Mouse (Mus musculus) c-Kit-positive CD71-positive TER-119-positive erythroid progenitor cells, embryonic 14.5 days (primary cell): ENCODE measurements around the gene Hgfac.
A peak's percentile ranks its signal among the peaks of the same experiment; 100 is the strongest.

Experiments
- DNase-seq: peaks from one replicate; pipeline ENCODE4 v3.0.0-alpha.2; 2013; ENCODE audit warnings: low spot score

The Hgfac gene

DNA sequence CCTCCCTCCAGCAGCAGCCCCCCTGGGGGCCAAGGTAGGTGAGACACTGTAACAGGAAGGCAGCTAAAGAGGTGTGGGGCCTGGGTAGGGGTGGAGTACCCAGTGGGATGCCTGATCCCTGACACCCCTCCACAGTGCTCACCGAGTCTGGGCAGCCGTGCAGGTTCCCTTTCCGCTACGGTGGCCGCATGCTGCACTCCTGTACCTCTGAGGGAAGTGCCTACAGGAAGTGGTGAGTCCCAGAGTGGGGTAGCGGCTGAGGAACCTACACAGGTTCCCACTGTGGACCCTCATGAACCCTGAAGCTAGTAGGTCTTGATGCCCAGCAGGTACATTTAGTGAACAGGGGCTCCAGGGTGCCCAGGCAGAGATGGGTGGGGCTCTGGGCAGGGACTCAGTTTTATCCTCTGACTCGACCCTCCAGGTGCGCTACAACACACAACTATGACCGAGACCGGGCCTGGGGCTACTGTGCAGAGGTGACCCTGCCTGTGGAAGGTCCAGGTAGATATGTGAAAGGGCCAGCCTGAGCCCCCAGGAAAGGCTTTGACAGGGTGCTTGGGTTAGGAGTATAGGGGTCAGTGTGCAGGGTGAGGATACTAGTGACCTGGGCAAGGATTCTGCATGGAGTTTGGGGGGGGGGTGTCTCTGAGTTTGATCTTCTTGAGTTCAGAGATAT is 1.3 kb downstream of the Hgfac start:
- no peak for DNase-seq

DNA sequence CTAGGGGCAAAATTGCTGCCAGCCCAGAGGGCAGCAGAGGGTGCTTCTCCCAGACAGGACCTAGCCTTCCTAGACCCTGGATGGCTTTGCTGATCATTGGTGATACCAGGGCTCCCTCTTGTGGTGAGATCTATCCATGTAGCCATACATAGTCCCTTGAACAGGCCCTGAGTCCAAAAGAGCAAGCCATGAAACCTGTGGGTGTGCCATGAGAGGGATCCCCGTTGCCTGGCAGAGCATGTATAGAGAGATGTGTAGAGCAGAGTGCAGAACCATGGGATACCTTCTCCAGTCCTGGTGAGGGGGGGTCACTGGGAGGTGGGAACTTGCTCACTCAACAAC is 1.8 kb downstream of the Hgfac start:
- peak; percentile 81 for DNase-seq

DNA sequence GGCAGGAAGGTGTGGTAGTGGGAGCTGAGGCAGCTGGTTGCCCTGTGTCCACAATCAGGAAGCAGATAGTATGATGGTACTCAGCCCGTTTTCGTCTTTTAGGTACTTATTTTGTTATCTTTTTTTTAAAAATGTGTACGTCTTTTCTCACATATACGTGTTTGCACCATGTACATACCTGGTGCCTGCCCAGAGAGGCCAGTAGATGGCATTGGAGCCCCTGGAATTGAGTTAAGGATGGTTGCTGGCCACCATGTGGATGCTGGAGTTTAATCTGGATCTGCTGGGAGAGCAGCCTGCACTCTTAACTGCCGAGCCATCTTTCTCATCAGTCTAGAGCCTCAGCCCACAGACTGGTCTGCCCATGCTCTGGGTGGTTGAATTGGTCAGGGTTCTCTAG is 9.2 kb downstream of the Hgfac start:
- no peak for DNase-seq

DNA sequence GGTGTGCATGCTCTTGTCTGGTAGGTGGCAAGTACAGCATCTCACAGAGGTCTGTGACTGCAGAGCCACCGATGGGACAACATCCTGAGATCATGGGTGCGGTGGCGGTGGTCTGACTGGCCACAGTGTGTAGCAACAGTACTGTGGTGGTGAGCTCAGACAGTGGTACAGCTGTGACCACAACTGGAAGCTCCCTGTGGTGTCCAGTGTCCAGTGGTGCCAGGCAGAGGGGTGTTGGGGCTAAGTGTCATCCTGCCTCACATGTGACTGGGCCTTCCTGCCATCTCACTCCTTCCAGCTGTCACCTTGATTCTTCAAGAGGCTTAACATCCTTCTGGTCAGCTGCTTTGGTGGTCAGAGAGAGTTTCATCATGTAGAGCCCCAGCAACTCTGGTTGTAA is 13.3 kb downstream of the Hgfac start:
- DNase-seq, result no peak

DNA sequence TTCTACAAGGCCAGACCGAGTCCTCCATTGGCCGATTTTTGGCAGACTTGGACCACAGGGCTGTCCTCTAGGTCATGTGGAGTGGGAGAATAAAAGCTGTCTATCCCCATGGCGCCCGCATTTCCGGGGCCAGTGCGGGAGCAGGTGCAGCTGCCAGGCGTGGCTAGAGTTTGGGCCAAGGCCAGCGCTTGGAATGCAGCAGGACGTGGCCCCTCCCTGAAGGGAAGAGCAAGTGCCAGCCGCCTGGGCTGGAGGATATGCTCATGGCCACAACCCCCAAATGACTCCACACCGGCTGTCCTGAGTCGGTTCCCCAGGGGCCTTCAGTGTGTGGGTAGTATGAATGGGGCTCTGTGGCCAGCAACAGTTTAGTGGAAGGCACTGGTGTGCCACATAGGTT is 13.8 kb downstream of the Hgfac start:
- DNase-seq, result no peak

DNA sequence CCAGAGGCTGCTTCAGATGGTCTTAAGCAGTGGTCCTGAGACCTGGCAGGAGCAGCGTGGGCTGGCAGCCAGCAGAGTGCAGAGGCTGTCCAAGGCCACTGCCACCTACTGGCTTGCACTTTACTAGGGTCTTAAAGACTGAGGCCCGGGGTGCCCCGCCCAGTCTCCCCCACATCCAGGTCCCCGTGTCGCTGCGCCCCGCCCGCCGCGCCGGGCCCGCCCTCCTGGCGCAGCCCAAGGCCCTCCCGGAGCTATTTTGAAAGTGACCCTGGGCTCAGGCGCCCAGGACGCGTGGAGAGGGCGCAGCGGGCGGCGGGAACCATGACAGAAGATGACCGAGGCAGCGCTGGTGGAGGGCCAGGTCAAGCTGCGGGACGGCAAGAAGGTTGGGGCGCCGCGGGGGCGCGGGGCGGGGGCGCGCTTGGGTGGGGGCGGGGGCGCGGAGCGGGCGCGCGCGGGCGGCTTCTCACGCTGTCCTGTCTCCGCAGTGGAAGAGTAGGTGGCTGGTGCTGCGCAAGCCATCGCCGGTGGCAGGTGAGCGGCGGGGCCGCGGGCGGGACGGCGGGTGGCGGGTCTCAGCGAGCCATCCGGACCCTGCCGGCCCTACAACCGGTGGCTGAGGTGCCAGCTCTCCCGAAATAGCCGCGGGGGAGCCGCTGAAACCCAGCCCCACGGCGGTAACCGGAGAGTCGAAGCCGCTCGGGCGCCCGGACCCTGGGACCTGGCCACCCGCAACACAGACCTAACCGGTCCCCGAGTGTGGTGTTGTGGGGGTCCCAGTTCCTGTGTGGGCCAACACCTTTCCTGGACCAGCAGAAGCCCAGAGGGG is 15.5 kb downstream of the Hgfac start, which contains the start of gene Dok7:
Gene Dok7, plus strand, starts transcription at position 163 of the 829 bp plus-strand sequence.
- no peak for DNase-seq

DNA sequence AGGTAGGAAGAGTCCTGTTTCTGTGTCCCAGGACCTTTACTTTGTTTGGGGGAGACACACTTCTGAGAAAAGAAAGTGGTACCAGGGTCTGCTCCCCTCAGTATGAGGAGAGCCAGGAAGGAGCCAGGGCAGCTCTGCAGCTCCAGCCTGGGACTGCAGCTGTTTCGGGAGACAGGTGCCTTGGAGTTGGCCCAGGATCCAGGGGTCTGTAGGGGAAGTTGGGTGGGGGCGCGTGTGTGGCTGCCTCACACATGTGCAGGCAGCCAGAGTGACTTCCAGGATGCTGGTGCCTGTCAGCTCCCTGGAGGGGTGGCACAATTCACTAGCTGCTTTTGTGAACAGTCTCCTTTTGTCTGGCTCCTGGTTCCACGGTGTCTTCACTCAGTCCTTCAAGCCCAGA is 16.3 kb downstream of the Hgfac start:
- no peak for DNase-seq

DNA sequence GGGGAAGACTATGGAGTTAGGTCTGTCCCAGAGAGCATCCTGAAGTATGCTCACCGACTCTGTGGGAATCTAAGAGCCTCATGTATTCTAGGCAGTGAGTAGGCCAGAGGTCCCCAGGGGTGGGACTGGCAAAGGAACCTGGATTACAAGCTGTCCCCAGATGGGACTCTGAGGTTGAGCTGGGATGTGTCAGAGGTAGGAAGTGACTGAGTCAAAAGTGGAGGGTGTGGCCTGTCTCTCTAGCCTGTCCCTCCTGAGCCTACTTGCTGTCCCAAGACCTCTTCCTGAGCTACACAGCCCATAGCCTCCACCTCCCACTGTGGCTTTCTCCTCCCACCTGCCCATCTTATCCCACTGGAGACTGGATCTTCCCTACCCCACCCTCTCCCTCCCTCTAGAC is 16.9 kb downstream of the Hgfac start:
- no peak for DNase-seq

DNA sequence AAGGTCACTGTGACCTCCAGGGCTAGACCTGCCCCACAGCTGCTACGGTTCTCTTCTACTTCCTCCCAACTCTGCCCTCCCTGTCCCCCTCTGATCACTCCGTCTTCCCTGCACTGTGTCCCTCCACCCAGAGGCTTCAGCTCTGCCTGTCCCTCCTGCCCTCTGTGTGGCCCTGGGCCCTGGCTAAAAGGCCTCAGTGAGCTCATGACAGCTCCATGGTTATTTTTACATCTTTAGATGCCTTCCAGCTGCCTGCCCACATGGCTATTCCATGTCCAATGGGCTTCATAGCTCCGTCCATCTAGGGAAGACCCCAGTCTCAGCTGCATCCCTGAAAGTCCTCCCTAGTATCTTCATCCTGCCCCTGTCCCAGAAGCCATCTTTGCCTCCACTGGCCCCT is 18.8 kb downstream of the Hgfac start:
- no peak for DNase-seq

DNA sequence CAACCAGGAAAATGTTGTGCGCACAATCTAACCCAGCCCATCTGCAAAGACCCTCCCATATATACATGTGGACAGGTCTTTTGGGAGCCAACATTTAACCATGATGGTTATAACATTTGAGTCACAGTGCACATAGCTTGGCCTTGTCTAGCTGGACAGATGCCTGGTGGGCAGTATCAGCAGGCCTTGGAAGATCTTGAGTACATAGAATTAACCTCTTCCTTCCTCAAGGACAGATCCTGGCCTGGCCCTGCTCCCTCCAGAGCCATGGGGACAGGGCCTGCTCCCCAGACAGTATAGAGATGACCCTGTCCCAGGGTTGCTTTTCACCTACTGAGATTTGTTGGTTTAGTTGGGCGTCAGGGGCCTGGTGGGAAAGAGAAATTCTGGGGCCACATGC is 28.5 kb downstream of the Hgfac start:
- DNase-seq, result no peak

DNA sequence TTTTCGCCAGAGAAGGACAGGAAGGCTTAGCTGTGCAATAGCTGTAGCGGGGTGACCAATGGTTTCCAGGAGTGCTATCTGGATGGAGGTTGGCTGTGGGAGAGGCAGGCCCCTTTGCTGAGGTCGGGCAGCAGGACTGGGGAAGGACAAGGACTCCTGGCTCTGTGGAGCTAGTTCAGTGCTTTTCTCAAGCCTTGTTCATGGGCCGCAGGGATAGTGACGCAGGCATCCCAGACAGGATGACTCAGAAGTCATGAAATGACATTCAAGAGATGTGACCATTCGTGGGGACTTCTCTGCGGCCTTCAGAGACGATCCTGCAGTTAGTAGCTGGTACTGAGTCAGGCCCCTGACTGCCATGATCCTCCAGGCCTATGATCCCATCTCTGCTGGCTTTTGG is 29.0 kb downstream of the Hgfac start:
- DNase-seq, result no peak

DNA sequence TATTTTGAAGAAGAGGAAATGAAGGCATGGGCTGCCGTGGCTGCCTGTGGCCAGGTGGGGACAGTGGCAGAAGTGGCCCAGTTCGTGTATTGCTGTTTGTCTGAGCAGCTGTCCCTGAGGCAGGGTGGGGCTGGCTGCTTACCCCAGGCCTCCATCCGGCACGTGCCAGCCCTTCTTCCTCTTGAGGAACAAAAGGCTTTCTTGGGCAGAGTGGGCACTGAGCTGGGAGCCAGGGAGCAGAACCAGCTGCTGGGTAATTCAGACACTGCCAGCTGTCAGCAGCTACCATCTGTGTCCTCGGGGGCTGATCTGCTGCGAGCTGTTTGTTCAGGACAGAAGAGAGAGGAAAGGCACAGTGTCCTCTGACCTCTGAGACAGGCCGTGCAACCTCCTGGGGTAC is 29.6 kb downstream of the Hgfac start:
- DNase-seq, result no peak

DNA sequence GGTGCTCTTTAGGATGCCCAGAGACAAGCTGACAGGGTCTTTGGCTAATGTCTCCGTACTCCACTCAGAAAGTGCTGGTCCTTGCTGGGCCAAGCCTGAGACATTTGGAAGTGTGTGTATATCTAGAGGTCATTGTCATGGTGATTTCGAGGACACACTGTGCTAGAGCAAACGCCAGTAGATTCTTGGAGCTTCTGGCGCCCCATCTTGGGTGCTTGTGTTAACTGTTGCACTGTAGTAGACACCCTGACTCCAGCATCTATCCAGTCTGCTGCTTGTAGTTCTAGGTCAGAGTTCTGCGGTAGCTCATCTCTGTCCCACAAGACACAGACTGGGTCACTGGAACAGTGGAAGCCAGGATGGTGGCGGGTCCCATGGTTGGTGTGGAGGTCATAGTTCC is 30.5 kb downstream of the Hgfac start:
- no peak for DNase-seq

DNA sequence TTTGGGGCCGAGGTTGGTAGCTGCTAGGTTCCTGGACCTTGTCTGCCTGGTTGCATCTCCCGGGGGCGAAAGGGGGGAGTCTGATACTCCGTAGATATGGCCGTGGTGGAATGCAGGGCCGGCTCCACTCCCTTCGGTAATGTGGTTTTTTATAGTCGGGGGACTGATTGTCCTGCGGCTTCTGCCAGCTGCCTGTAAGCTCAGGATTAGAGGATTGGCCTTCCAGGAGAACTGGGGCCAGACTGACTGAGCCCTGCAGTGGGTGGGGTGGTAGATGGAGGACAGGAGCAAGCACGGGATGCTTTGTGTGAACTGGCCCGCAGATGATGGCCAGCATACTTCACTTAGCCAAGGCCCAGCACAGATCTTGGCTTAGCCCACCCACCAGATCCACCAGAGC is 31.9 kb downstream of the Hgfac start:
- no peak for DNase-seq

DNA sequence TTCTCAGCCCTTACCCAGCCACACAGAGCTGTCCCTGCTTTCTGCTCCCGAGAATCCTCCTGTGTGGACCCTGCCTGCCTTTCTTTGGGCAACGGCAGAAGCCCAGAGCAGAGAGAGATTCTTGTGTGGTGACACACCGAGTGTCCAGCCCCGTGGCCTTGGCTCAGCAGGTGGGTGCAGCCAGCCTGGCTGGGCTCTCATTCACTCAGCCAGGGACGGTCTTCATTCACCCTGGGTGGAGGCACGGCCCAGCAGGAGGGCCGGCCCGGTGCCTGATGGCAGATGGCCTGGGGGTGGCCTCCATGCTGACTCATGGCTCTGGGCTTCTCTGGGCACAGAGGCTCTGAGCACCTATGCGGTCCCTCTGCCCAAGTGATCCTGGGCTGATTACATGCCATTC is 32.7 kb downstream of the Hgfac start:
- no peak for DNase-seq

DNA sequence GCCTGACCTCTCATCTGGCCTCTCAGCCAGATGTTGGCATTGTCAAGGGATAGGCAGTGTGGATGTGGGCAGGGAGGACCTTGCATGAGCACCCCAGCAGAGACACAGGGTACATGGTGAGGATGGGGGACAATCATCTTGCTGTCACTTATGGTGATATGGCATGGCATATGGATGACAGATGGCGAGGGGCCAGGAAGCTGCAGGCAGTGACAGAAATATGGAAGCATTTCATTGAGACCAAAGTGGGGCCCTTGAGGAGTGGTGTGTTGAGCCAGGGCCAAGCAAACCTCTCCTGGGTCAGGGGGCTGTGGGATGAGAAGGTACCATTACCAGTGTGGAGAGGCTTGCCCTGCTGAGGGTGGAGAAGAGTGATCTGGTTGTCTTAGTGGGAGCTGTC is 35.1 kb downstream of the Hgfac start:
- no peak for DNase-seq

DNA sequence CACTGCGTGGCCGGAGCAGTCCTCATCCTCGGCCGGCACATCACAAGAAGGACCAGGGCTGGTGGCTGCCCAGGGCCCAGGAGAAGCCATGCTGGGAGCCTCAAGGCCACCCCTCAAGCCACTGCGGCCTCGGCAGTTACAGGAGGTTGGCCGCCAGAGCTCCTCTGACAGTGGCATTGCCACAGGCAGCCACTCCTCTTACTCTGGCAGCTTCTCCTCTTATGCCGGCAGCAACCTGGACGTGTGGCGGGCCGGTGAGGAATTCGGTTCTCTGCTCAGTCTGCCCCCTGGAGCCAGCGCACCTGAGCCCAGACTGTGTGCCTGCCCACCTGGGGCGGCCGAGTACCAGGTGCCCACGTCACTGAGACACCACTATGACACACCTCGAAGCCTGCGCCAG is 37.8 kb downstream of the Hgfac start:
- DNase-seq, result no peak

DNA sequence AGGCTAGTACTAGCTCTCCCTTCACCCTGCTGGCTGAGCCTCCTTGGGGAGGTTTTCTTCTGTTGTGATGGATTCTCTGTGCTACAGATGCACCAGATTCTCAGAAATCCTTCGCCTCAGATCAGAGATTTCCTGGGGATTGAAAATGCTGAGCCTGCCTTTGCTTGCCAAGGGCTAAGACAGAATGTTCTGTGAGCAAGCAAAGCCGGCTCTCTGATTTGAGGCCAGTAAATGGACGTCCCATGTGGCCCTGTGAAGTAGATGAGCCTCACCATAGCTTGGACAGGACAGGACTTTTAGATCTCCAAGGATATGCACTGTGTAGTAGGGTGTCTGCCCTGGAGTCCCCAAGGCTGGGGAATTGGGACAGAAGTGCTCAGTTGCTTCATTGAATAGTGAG is 43.6 kb downstream of the Hgfac start:
- DNase-seq, result no peak

DNA sequence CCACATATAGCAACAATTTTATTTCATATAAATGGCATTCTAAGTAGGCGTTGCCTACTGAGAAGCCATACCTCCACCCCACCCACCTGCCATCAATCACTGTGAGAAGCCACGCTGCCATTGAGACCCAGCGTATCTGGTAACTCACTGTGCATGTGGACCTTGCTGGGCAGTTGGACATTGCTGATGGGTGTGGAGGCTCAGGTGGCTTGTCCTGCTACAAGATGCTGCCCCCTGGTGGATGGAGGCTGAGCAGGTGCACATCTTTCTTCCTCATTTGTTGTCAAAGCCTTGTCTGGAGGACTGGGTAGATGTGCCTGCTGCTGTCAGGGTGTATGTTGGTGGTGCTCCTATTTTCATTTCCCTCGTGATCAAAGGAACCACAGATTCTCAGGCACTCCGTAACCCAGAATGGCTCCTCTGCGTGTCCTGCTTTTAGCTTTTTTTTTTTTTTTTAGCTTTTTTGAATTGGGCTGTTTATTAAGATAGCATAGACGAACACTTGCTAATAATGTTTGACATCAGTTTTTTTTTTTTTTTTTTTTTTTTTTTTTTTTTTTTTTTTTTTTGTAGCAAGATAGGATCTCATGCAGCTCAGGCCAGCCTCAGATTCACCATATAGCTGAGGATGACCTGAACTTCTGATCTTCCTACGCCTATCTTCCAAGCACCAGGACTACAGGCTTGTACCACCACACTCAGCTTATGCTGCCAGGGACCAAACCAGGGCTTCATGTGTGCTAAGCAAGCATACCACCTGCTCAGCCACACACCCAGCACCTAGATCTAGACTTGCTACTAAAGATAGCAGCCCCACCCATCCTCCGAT is 47.7 kb downstream of the Hgfac start:
- DNase-seq, result peak; percentile 69

DNA sequence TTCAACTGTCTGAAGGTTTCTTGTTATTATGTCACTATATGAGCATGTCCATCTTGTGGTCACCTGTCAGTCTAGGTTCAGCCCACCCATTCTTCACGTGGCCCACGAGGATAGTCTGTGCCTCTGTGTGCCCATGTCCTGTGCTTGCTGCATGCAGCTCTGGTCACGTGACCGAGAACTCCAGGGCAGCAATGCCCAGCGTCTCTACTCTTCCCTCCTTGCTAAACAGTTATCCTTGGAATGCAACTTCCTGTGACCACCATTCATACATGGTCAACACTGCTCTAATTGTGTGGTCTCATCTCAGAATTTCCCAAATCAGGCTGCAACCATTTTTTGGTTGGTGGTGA is 48.3 kb downstream of the Hgfac start:
- no peak for DNase-seq

DNA sequence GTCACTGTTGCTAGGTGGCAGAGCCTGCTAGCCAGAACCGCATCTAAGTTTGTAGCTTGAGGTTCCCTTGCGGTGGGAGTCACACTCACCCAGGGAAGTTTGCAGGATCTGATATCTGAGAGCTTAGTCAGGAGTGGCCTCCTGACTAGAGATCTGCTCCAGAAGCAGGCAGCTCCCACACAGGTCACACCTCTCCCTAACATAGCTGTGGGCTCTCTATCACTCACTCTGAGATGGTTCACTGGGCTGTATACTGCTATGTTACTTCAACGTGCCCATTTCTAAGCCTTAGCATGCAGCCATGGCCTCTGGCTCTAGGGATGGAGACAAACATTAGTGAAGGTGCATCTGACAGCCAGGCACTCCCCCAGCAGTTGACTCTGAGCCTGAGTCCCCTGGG is 50.3 kb downstream of the Hgfac start:
- no peak for DNase-seq
